Mouse (Mus musculus): ENCODE data around the gene P4ha1.

DNA sequence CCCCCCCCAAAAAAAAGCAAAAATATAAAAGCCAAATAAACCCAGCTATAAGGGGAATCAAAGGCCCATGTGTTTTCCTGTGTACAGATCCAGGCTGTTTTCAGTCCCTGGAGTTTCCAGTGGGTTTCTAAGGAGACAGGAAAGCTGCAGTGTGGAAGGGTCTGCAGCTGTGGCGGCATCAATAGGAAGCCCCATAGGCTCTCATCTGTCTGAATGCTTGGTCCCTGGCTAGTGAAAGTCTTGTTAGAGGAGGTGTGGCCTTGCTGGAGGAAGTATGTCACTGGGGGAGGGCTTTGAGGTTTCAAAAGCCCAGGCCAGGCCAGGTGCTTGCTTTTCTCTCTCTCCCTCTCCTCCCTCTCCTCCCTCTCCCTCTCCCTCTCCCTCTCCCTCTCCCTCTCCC is 39.3 kb upstream of the P4ha1 start:
- TF ChIP-seq EP300 (IDR thresholded peaks at IDR 0.05; ENCODE audit: low read depth) = no peak
- no peak for TF ChIP-seq CTCF (IDR thresholded peaks at IDR 0.05; ENCODE audit: low read depth)

Data from liver, embryonic 14.5 days (tissue).